Mouse (Mus musculus): ENCODE measurements around the gene Pdcd1lg2. TPM values are rescaled to one million over a fixed set of nuclear protein-coding genes. Genes with fewer than 3 reads are reported as not detected.

Pdcd1lg2 gene
- total RNA-seq, 2 experiments from 2014 or later = not detected

- ATAC-seq (replicated peaks; ENCODE audit: low FRiP score, poor library complexity, severe bottlenecking) = no peak
These were observed 77.3 kb downstream of the Pdcd1lg2 start for GRCm38 (mm10) chr19:29488073-29488390.

GRCm38 (mm10) chr19:29488420-29488819, 77.7 kb downstream of the Pdcd1lg2 start:
- ATAC-seq (replicated peaks; ENCODE audit: low FRiP score, poor library complexity, severe bottlenecking) = no peak

GRCm38 (mm10) chr19:29489785-29490284, 79.1 kb downstream of the Pdcd1lg2 start:
- ATAC-seq (replicated peaks; ENCODE audit: low FRiP score, poor library complexity, severe bottlenecking) = no peak

- ATAC-seq (replicated peaks; ENCODE audit: low FRiP score, poor library complexity, severe bottlenecking) = no peak
These were observed 80.7 kb downstream of the Pdcd1lg2 start for GRCm38 (mm10) chr19:29491467-29491866.

GRCm38 (mm10) chr19:29494454-29494853, 83.7 kb downstream of the Pdcd1lg2 start:
- no peak for ATAC-seq (replicated peaks; ENCODE audit: low FRiP score, poor library complexity, severe bottlenecking)

- no peak for ATAC-seq (replicated peaks; ENCODE audit: low FRiP score, poor library complexity, severe bottlenecking)
These were observed 85.4 kb downstream of the Pdcd1lg2 start for GRCm38 (mm10) chr19:29496001-29496597.

- no peak for ATAC-seq (replicated peaks; ENCODE audit: low FRiP score, poor library complexity, severe bottlenecking)
These were observed 86.3 kb downstream of the Pdcd1lg2 start for GRCm38 (mm10) chr19:29496786-29497557.

- no peak for ATAC-seq (replicated peaks; ENCODE audit: low FRiP score, poor library complexity, severe bottlenecking)
These were observed 87.2 kb downstream of the Pdcd1lg2 start for GRCm38 (mm10) chr19:29497874-29498273.

GRCm38 (mm10) chr19:29498842-29499456, 88.2 kb downstream of the Pdcd1lg2 start:
- no peak for ATAC-seq (replicated peaks; ENCODE audit: low FRiP score, poor library complexity, severe bottlenecking)

GRCm38 (mm10) chr19:29500333-29500732, 89.6 kb downstream of the Pdcd1lg2 start:
- ATAC-seq (replicated peaks; ENCODE audit: low FRiP score, poor library complexity, severe bottlenecking) = no peak

- ATAC-seq (replicated peaks; ENCODE audit: low FRiP score, poor library complexity, severe bottlenecking) = 0 out of 2 replicates have a peak, but pooled peaks have one; percentile 26
These were observed 90.4 kb downstream of the Pdcd1lg2 start for GRCm38 (mm10) chr19:29501106-29501505.

- ATAC-seq (replicated peaks; ENCODE audit: low FRiP score, poor library complexity, severe bottlenecking) = peak; percentile 85
These were observed 90.8 kb downstream of the Pdcd1lg2 start for GRCm38 (mm10) chr19:29501507-29501906.

GRCm38 (mm10) chr19:29504131-29504530, 93.4 kb downstream of the Pdcd1lg2 start:
- no peak for ATAC-seq (replicated peaks; ENCODE audit: low FRiP score, poor library complexity, severe bottlenecking)

- no peak for ATAC-seq (replicated peaks; ENCODE audit: low FRiP score, poor library complexity, severe bottlenecking)
These were observed 94.9 kb downstream of the Pdcd1lg2 start for GRCm38 (mm10) chr19:29505617-29506016.

GRCm38 (mm10) chr19:29508208-29508607, 97.5 kb downstream of the Pdcd1lg2 start:
- ATAC-seq (replicated peaks; ENCODE audit: low FRiP score, poor library complexity, severe bottlenecking) = no peak

- no peak for ATAC-seq (replicated peaks; ENCODE audit: low FRiP score, poor library complexity, severe bottlenecking)
These were observed 99.1 kb downstream of the Pdcd1lg2 start for GRCm38 (mm10) chr19:29509857-29510256.

GRCm38 (mm10) chr19:29511826-29512225, 101.1 kb downstream of the Pdcd1lg2 start:
- no peak for ATAC-seq (replicated peaks; ENCODE audit: low FRiP score, poor library complexity, severe bottlenecking)

- no peak for ATAC-seq (replicated peaks; ENCODE audit: low FRiP score, poor library complexity, severe bottlenecking)
These were observed 102.5 kb downstream of the Pdcd1lg2 start for GRCm38 (mm10) chr19:29513111-29513766.

- no peak for ATAC-seq (replicated peaks; ENCODE audit: low FRiP score, poor library complexity, severe bottlenecking)
These were observed 103.4 kb downstream of the Pdcd1lg2 start for GRCm38 (mm10) chr19:29514130-29514529.

GRCm38 (mm10) chr19:29515386-29515785, 104.7 kb downstream of the Pdcd1lg2 start:
- no peak for ATAC-seq (replicated peaks; ENCODE audit: low FRiP score, poor library complexity, severe bottlenecking)
